Mouse (Mus musculus): ENCODE data around the gene Kmt5b. TPM values are rescaled to one million over a fixed set of nuclear protein-coding genes. Genes with fewer than 3 reads are reported as not detected.

The Kmt5b gene
- 3.0 and 4.4 TPM in 2 replicates for polyA plus RNA-seq (2012; rRNA removed)

DNA sequence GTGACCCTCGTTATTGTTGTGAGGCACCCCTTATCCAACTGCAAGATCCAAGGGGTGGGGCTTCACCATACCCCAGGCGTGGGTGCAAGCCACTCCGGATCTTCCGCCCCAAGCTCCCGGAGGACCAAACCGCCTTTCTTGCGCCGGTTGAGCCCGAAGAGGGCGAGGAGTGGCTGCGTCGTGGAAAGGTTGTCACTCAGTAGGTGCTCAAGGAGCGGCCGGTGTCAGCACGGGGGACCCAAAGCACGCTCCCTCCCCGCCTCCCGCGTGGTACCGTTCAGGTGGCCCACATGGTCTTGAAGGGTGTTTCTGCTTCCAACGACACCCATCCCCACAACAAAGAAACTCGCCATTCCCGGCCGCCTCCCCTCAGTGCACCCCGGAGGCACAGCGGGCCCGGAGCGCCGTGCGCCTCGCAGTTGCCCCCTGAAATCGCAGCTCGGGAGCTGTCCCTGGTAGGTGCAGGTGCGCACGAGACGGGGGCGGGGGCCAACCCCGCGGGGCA lies at the start of gene Kmt5b:
TSS of gene Kmt5b (plus strand) at position 146 of the 505 bp plus-strand sequence.

DNA sequence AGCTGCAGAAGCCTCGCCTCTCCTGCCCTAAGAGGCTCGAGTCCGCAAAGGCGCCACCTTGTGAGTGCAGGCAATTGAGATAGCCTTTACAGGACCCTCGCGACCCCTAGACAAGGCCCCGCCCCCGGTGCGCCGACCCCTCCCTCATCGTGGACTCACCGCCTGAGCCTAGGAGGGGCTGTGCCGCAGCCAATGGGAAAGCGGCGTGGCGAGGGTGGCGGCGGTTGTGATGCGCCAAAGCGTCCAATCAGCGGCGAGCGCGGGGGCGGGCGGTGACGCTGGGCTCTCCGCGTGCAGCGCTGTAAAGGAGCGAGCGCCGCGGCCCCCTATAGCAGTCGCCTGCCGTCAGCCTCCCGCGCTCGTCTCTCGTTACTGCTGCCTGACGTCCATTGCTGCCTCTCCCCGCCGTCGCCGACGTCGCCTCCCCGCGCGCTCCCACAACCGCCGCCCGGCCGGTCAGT lies 84.3 kb downstream of the Kmt5b start, which contains the start of gene Chka:
TSS of gene Chka (plus strand) at position 272 of the 461 bp plus-strand sequence.

Other genes with a start within 250 kb of the Kmt5b start
- 20.5 and 22.2 TPM in 2 replicates for gene Ppp6r3, start 191.7 kb upstream of the Kmt5b start, polyA plus RNA-seq (2012; rRNA removed)
- 40.9 and 44.6 TPM in 2 replicates for gene Lrp5, start 80.9 kb upstream of the Kmt5b start, polyA plus RNA-seq (2012; rRNA removed)
- 14.1 and 19.8 TPM in 2 replicates for gene 1810055G02Rik, start 59.1 kb upstream of the Kmt5b start, polyA plus RNA-seq (2012; rRNA removed)
- 32.5 and 46.5 TPM in 2 replicates for gene Chka, start 84.4 kb downstream of the Kmt5b start, polyA plus RNA-seq (2012; rRNA removed)
- gene Tcirg1, start 139.7 kb downstream of the Kmt5b start, polyA plus RNA-seq (2012; rRNA removed) = 67.3 and 72.2 TPM in 2 replicates
- gene Ndufs8, start 145.4 kb downstream of the Kmt5b start, polyA plus RNA-seq (2012; rRNA removed) = 180 and 250 TPM in 2 replicates
- 2.0 TPM in 2 replicates for gene Aldh3b1, start 162.4 kb downstream of the Kmt5b start, polyA plus RNA-seq (2012; rRNA removed)
- gene Unc93b1, start 167.8 kb downstream of the Kmt5b start, polyA plus RNA-seq (2012; rRNA removed) = 31.5 and 46.6 TPM in 2 replicates
- 0.15 and 0.23 TPM in 2 replicates for gene Aldh3b3, start 191.2 kb downstream of the Kmt5b start, polyA plus RNA-seq (2012; rRNA removed)
- gene Aldh3b2, start 204.9 kb downstream of the Kmt5b start, polyA plus RNA-seq (2012; rRNA removed) = 32.2 and 43.3 TPM in 2 replicates
- gene Acy3, start 219.1 kb downstream of the Kmt5b start, polyA plus RNA-seq (2012; rRNA removed) = 11.4 and 16.6 TPM in 2 replicates
- gene Tbx10, start 225.3 kb downstream of the Kmt5b start, polyA plus RNA-seq (2012; rRNA removed) = not detected in 2 replicates
- gene Nudt8, start 233.2 kb downstream of the Kmt5b start, polyA plus RNA-seq (2012; rRNA removed) = 14.0 and 30.7 TPM in 2 replicates
- gene Gm49405, start 233.2 kb downstream of the Kmt5b start, polyA plus RNA-seq (2012; rRNA removed) = 0.82 and 1.4 TPM in 2 replicates
- 6.4 and 6.9 TPM in 2 replicates for gene Doc2g, start 235.9 kb downstream of the Kmt5b start, polyA plus RNA-seq (2012; rRNA removed)
- gene Ndufv1, start 245.4 kb downstream of the Kmt5b start, polyA plus RNA-seq (2012; rRNA removed) = 125 and 129 TPM in 2 replicates

Measured in stomach, adult 2 months (tissue).